8 mouse cellular contexts compared by ENCODE assay signal in genomic region chr3:136790261-136790871, GRCm38 (mm10).
DNase-seq lines count a peak whose midpoint lies in the region; TF ChIP-seq lines count a peak whose summit lies in the region.

No protein-coding gene starts in this region.

- TF ChIP-seq CTCF in layer of hippocampus, adult 2 months (conservative IDR thresholded peaks at IDR 0.05), result no peak
- TF ChIP-seq CTCF in cortical plate, adult 2 months (IDR thresholded peaks at IDR 0.05; ENCODE audit: extremely low read depth, insufficient read depth, low read length), result no peak

- peaks cover 6% of the 10 kb centered on the region for H3K4me1 ChIP-seq in cortical plate, adult 2 months (ENCODE audit: control insufficient read depth, insufficient read depth, low read length)

- no peak for TF ChIP-seq POLR2A in cortical plate, adult 2 months (IDR thresholded peaks at IDR 0.05; ENCODE audit: extremely low read depth, insufficient read depth, low read length)

- H3K79me2 ChIP-seq in macrophage (ENCODE audit: inconsistent target), result peaks cover 91% of the 10 kb centered on the region

- DNase-seq in embryo, embryonic 10.5 days (ENCODE audit: low spot score), result peak; percentile 6
- DNase-seq in embryo, embryonic 11 days, result no peak
- DNase-seq in layer of hippocampus, adult 2 months (ENCODE audit: low spot score in 2 of 2), result no peak
- DNase-seq in layer of hippocampus, adult 18-20 months (ENCODE audit: low spot score in 2 of 2), result no peak
- no peak for DNase-seq in layer of hippocampus, adult 9-11 months
- no peak for DNase-seq in heart, adult 18-20 months

- 37% methylated on average over 4 of the region's 4 CpGs for WGBS in macrophage (ENCODE audit: missing documents)

- H3K27ac ChIP-seq in layer of hippocampus, adult 2 months, result peak overlapping the region; percentile 33
- H3K27ac ChIP-seq in cortical plate, adult 2 months (ENCODE audit: insufficient read depth, low read length), result peak overlapping the region; percentile 56; the same call in 1 of the 2 replicates
- peak overlapping the region; percentile 67 for H3K27ac ChIP-seq in macrophage

- no peaks in the 10 kb centered on the region for H3K36me3 ChIP-seq in macrophage (ENCODE audit: inconsistent target)

- H3K4me3 ChIP-seq in layer of hippocampus, adult 2 months, result no peak overlapping the region
- H3K4me3 ChIP-seq in cortical plate, adult 2 months (ENCODE audit: insufficient read depth, low read length), result no peak overlapping the region
- no peak overlapping the region for H3K4me3 ChIP-seq in macrophage (ENCODE audit: inconsistent target)
